Mouse (Mus musculus) forebrain, embryonic 11.5 days (tissue): ENCODE results near the gene Nlk. TPM values are rescaled to one million over a fixed set of nuclear protein-coding genes. Genes with fewer than 3 reads are reported as not detected.
"Not testable (repeated sequence)": the region's sequence is repeated elsewhere in the genome, so short reads cannot be mapped to it uniquely, and the experiment has no call there.

Experiments used
- ATAC-seq: fragments of 200-750 bp; cut with Nextera tagmentation; replicated peaks from 2 replicates; pipeline ENCODE4 v1.8.0; 2017; ENCODE audit warnings: moderate TSS enrichment; ENCODE audit not compliant: low FRiP score
- DNase-seq: peaks from one replicate; pipeline ENCODE4 v3.0.0-alpha.2; 2017; ENCODE audit warnings: low spot score
- H3K27ac ChIP-seq: fragments of 300-500 bp; sonication (generic); 2 replicates; pipeline ENCODE4 v1.5.1; 2014; ENCODE audit warnings: low read depth, low read length
- H3K27me3 ChIP-seq: fragments of 300-500 bp; sonication (generic); 2 replicates; pipeline ENCODE4 v1.6.1; 2014; ENCODE audit warnings: mild to moderate bottlenecking, low read length, mixed read lengths; ENCODE audit not compliant: control insufficient read depth, insufficient read depth
- H3K36me3 ChIP-seq: fragments of 300-500 bp; sonication (generic); 2 replicates; pipeline ENCODE4 v1.6.1; 2014; ENCODE audit warnings: mild to moderate bottlenecking, low read length, moderate library complexity, mixed read lengths; ENCODE audit not compliant: control insufficient read depth, insufficient read depth
- H3K4me1 ChIP-seq: fragments of 300-500 bp; sonication (generic); replicated peaks from 2 replicates; pipeline ENCODE4 v1.6.1; 2014; ENCODE audit warnings: low read length, mixed read lengths; ENCODE audit not compliant: control insufficient read depth, insufficient read depth
- H3K4me2 ChIP-seq: fragments of 300-500 bp; sonication (generic); 2 replicates; pipeline ENCODE4 v1.6.1; 2014; ENCODE audit warnings: low read depth, mild to moderate bottlenecking, low read length, moderate library complexity, mixed read lengths; ENCODE audit not compliant: severe bottlenecking
- H3K4me3 ChIP-seq: fragments of 300-500 bp; sonication (generic); 2 replicates; pipeline ENCODE4 v1.5.1; 2014; ENCODE audit warnings: low read depth, low read length
- H3K9ac ChIP-seq: fragments of 300-500 bp; sonication (generic); 2 replicates; pipeline ENCODE4 v1.6.1; 2014; ENCODE audit warnings: low read length
- H3K9me3 ChIP-seq: fragments of 300-500 bp; sonication (generic); 2 replicates; pipeline ENCODE4 v1.6.1; 2016; ENCODE audit warnings: low read length, mixed read lengths; ENCODE audit not compliant: control insufficient read depth
- WGBS: fragments of 180-500 bp; shearing (Covaris S2); extraction: QIAGEN DNeasy Blood & Tissue Kit; methylation state at CpG from one replicate; pipeline ENCODE4 v1.1.7; 2014; 5-methylcytosine and 5-hydroxymethylcytosine counted together
- polyA plus RNA-seq: library from polyadenylated mRNA; unstranded; fragments of >200 nt; fragmentation: Nextera tagmentation; extraction: Ambion mirVana; gene quantifications from 2 replicates; pipeline ENCODE4 v1.2.1, GENCODE M21; 2014

The Nlk gene
- polyA plus RNA-seq, 1 experiment from 2014 or later = 33.6 TPM

GRCm38 (mm10) chr11:78600496-78600895 is 96.7 kb downstream of the Nlk start:
- H3K27me3 ChIP-seq = no peaks in the 10 kb centered on the region
- 89% methylated on average over 3 of the region's 3 CpGs for WGBS
- no peaks in the 10 kb centered on the region for H3K36me3 ChIP-seq
- no peak for DNase-seq
- no peaks in the 10 kb centered on the region for H3K9me3 ChIP-seq
- H3K27ac ChIP-seq = no peak overlapping the region
- no peak for ATAC-seq
- H3K4me1 ChIP-seq = no peaks in the 10 kb centered on the region
- no peak overlapping the region for H3K4me3 ChIP-seq
- H3K4me2 ChIP-seq = no peak overlapping the region
- no peak overlapping the region for H3K9ac ChIP-seq

GRCm38 (mm10) chr11:78600051-78600450 is 97.1 kb downstream of the Nlk start:
- Histone ChIP-seq H3K4me3 (no peak overlapping the region), H3K4me2 (no peak overlapping the region), H3K9ac (no peak overlapping the region), H3K27ac (no peak overlapping the region), H3K9me3 (no peaks in the 10 kb centered on the region), H3K4me1 (no peaks in the 10 kb centered on the region), H3K36me3 (no peaks in the 10 kb centered on the region), H3K27me3 (no peaks in the 10 kb centered on the region)
- DNase-seq (no peak), ATAC-seq (no peak)
- WGBS = 96% methylated on average over 4 of the region's 4 CpGs

GRCm38 (mm10) chr11:78598763-78599415 is 98.3 kb downstream of the Nlk start:
- H3K4me3 ChIP-seq = no peak overlapping the region
- H3K4me2 ChIP-seq = no peak overlapping the region
- no peaks in the 10 kb centered on the region for H3K9me3 ChIP-seq
- no peaks in the 10 kb centered on the region for H3K27me3 ChIP-seq
- no peaks in the 10 kb centered on the region for H3K4me1 ChIP-seq
- ATAC-seq (no peak), DNase-seq (no peak)
- 82% methylated on average over 3 of the region's 3 CpGs for WGBS
- H3K9ac ChIP-seq = no peak overlapping the region
- no peak overlapping the region for H3K27ac ChIP-seq
- no peaks in the 10 kb centered on the region for H3K36me3 ChIP-seq

GRCm38 (mm10) chr11:78596750-78597149 is 100.4 kb downstream of the Nlk start:
- Histone ChIP-seq H3K9me3 (no peaks in the 10 kb centered on the region), H3K4me1 (no peaks in the 10 kb centered on the region), H3K4me2 (no peak overlapping the region), H3K9ac (no peak overlapping the region), H3K27ac (no peak overlapping the region), H3K4me3 (no peak overlapping the region), H3K27me3 (no peaks in the 10 kb centered on the region), H3K36me3 (no peaks in the 10 kb centered on the region)
- DNase-seq = no peak
- ATAC-seq = no peak

- Histone ChIP-seq H3K4me2 (no peak overlapping the region), H3K27ac (no peak overlapping the region), H3K4me1 (no peaks in the 10 kb centered on the region), H3K4me3 (no peak overlapping the region), H3K27me3 (no peaks in the 10 kb centered on the region), H3K9ac (no peak overlapping the region), H3K36me3 (no peaks in the 10 kb centered on the region), H3K9me3 (no peaks in the 10 kb centered on the region)
- WGBS = 86% methylated on average over 2 of the region's 2 CpGs
- ATAC-seq (no peak), DNase-seq (no peak)
Measured at GRCm38 (mm10) chr11:78595773-78596172, 101.4 kb downstream of the Nlk start.

- H3K9ac ChIP-seq = no peak overlapping the region
- DNase-seq = no peak
- H3K27me3 ChIP-seq = no peaks in the 10 kb centered on the region
- no peak overlapping the region for H3K4me2 ChIP-seq
- H3K4me3 ChIP-seq = no peak overlapping the region
- H3K36me3 ChIP-seq = no peaks in the 10 kb centered on the region
- no peak overlapping the region for H3K27ac ChIP-seq
- 94% methylated on average over 6 of the region's 6 CpGs for WGBS
- ATAC-seq = no peak
- no peaks in the 10 kb centered on the region for H3K4me1 ChIP-seq
- H3K9me3 ChIP-seq = no peaks in the 10 kb centered on the region
Measured at GRCm38 (mm10) chr11:78594271-78594964, 102.8 kb downstream of the Nlk start.

GRCm38 (mm10) chr11:78587677-78588076 is 109.5 kb downstream of the Nlk start:
- not testable (repeated sequence) for ATAC-seq

GRCm38 (mm10) chr11:78586099-78586498 is 111.1 kb downstream of the Nlk start:
- no peak overlapping the region for H3K4me2 ChIP-seq
- no peak overlapping the region for H3K9ac ChIP-seq
- no peaks in the 10 kb centered on the region; the same call in 1 of the 2 replicates for H3K9me3 ChIP-seq
- no peak for DNase-seq
- no peak overlapping the region for H3K27ac ChIP-seq
- ATAC-seq = no peak
- no peaks in the 10 kb centered on the region for H3K4me1 ChIP-seq
- peaks cover 8% of the 10 kb centered on the region; the same call in 1 of the 2 replicates for H3K36me3 ChIP-seq
- H3K4me3 ChIP-seq = no peak overlapping the region
- H3K27me3 ChIP-seq = no peaks in the 10 kb centered on the region

More at GRCm38 (mm10) chr11:78587677-78588076, 109.5 kb downstream of the Nlk start:
- not testable (repeated sequence) for H3K36me3 ChIP-seq, H3K4me3 ChIP-seq, H3K9ac ChIP-seq, H3K4me1 ChIP-seq, H3K27ac ChIP-seq, H3K4me2 ChIP-seq, H3K9me3 ChIP-seq, H3K27me3 ChIP-seq, DNase-seq
- 87% methylated on average over 1 of the region's 1 CpGs for WGBS

- Histone ChIP-seq H3K36me3 (peaks cover 8% of the 10 kb centered on the region; the same call in 1 of the 2 replicates), H3K4me1 (no peaks in the 10 kb centered on the region), H3K9ac (no peak overlapping the region), H3K4me2 (no peak overlapping the region), H3K27me3 (no peaks in the 10 kb centered on the region), H3K4me3 (no peak overlapping the region), H3K9me3 (no peaks in the 10 kb centered on the region; the same call in 1 of the 2 replicates), H3K27ac (no peak overlapping the region)
- no peak for ATAC-seq
- WGBS = 92% methylated on average over 6 of the region's 6 CpGs
- no peak for DNase-seq
Measured at GRCm38 (mm10) chr11:78582848-78583247, 114.3 kb downstream of the Nlk start.
